Mouse (Mus musculus): Measurements from ENCODE around the gene Ntrk3. TPM values are rescaled to one million over a fixed set of nuclear protein-coding genes. Genes with fewer than 3 reads are reported as not detected.

The Ntrk3 gene
- polyA plus RNA-seq, 1 experiment from 2014 or later: 0.52 TPM

GRCm38 (mm10) chr7:78619818-78620577, 117.8 kb downstream of the Ntrk3 start:
- Histone ChIP-seq H3K36me3 (ENCODE audit: control insufficient read depth, insufficient read depth) (no peaks in the 10 kb centered on the region), H3K9me3 (replicated peaks; ENCODE audit: control insufficient read depth, low read length) (no peaks in the 10 kb centered on the region), H3K9ac (ENCODE audit: low read depth, low read length) (no peak overlapping the region), H3K4me3 (ENCODE audit: low read depth, low read length) (no peak overlapping the region), H3K4me1 (ENCODE audit: control insufficient read depth, low read depth, low read length) (no peaks in the 10 kb centered on the region), H3K27ac (ENCODE audit: low read length) (no peak overlapping the region), H3K4me2 (ENCODE audit: low read depth, low read length) (no peak overlapping the region), H3K27me3 (ENCODE audit: control insufficient read depth, insufficient read depth, low read depth, low read length) (no peaks in the 10 kb centered on the region)
- ATAC-seq (ENCODE audit: low read depth): no peak
- 56% methylated on average over 9 of the region's 9 CpGs for whole genome bisulfite sequencing (ENCODE audit: insufficient replicate concordance)

GRCm38 (mm10) chr7:78605538-78606130, 132.2 kb downstream of the Ntrk3 start:
- H3K36me3 ChIP-seq (ENCODE audit: control insufficient read depth, insufficient read depth): no peaks in the 10 kb centered on the region
- H3K27ac ChIP-seq (ENCODE audit: low read length): no peak overlapping the region
- no peak overlapping the region for H3K9ac ChIP-seq (ENCODE audit: low read depth, low read length)
- no peak overlapping the region for H3K4me3 ChIP-seq (ENCODE audit: low read depth, low read length)
- no peaks in the 10 kb centered on the region for H3K9me3 ChIP-seq (replicated peaks; ENCODE audit: control insufficient read depth, low read length)
- no peak overlapping the region for H3K4me2 ChIP-seq (ENCODE audit: low read depth, low read length)
- ATAC-seq (ENCODE audit: low read depth): no peak
- WGBS (ENCODE audit: insufficient replicate concordance): 37% methylated on average over 5 of the region's 5 CpGs
- no peaks in the 10 kb centered on the region for H3K27me3 ChIP-seq (ENCODE audit: control insufficient read depth, insufficient read depth, low read depth, low read length)
- no peaks in the 10 kb centered on the region for H3K4me1 ChIP-seq (ENCODE audit: control insufficient read depth, low read depth, low read length)

- H3K27me3 ChIP-seq (ENCODE audit: control insufficient read depth, insufficient read depth, low read depth, low read length): no peaks in the 10 kb centered on the region
- no peak overlapping the region for H3K4me3 ChIP-seq (ENCODE audit: low read depth, low read length)
- no peaks in the 10 kb centered on the region for H3K36me3 ChIP-seq (ENCODE audit: control insufficient read depth, insufficient read depth)
- WGBS (ENCODE audit: insufficient replicate concordance): 31% methylated on average over 7 of the region's 7 CpGs
- no peaks in the 10 kb centered on the region for H3K9me3 ChIP-seq (replicated peaks; ENCODE audit: control insufficient read depth, low read length)
- no peaks in the 10 kb centered on the region for H3K4me1 ChIP-seq (ENCODE audit: control insufficient read depth, low read depth, low read length)
- H3K27ac ChIP-seq (ENCODE audit: low read length): no peak overlapping the region
- no peak overlapping the region for H3K9ac ChIP-seq (ENCODE audit: low read depth, low read length)
- no peak for ATAC-seq (ENCODE audit: low read depth)
- H3K4me2 ChIP-seq (ENCODE audit: low read depth, low read length): no peak overlapping the region
Measured at GRCm38 (mm10) chr7:78603922-78604321, 133.9 kb downstream of the Ntrk3 start.

GRCm38 (mm10) chr7:78601851-78602250, 136.0 kb downstream of the Ntrk3 start:
- Histone ChIP-seq H3K9ac (ENCODE audit: low read depth, low read length) (no peak overlapping the region), H3K4me3 (ENCODE audit: low read depth, low read length) (no peak overlapping the region), H3K27me3 (ENCODE audit: control insufficient read depth, insufficient read depth, low read depth, low read length) (no peaks in the 10 kb centered on the region; the same call in 1 of the 2 replicates), H3K9me3 (replicated peaks; ENCODE audit: control insufficient read depth, low read length) (no peaks in the 10 kb centered on the region), H3K27ac (ENCODE audit: low read length) (no peak overlapping the region), H3K36me3 (ENCODE audit: control insufficient read depth, insufficient read depth) (no peaks in the 10 kb centered on the region), H3K4me1 (ENCODE audit: control insufficient read depth, low read depth, low read length) (no peaks in the 10 kb centered on the region), H3K4me2 (ENCODE audit: low read depth, low read length) (no peak overlapping the region)
- WGBS (ENCODE audit: insufficient replicate concordance): 51% methylated on average over 3 of the region's 3 CpGs
- ATAC-seq (ENCODE audit: low read depth): no peak

- no peak for ATAC-seq (ENCODE audit: low read depth)
- no peak overlapping the region for H3K4me3 ChIP-seq (ENCODE audit: low read depth, low read length)
- H3K36me3 ChIP-seq (ENCODE audit: control insufficient read depth, insufficient read depth): no peaks in the 10 kb centered on the region
- no peak overlapping the region for H3K27ac ChIP-seq (ENCODE audit: low read length)
- H3K27me3 ChIP-seq (ENCODE audit: control insufficient read depth, insufficient read depth, low read depth, low read length): no peaks in the 10 kb centered on the region; the same call in 1 of the 2 replicates
- H3K4me1 ChIP-seq (ENCODE audit: control insufficient read depth, low read depth, low read length): no peaks in the 10 kb centered on the region
- no peak overlapping the region for H3K4me2 ChIP-seq (ENCODE audit: low read depth, low read length)
- WGBS (ENCODE audit: insufficient replicate concordance): 69% methylated on average over 6 of the region's 6 CpGs
- no peaks in the 10 kb centered on the region for H3K9me3 ChIP-seq (replicated peaks; ENCODE audit: control insufficient read depth, low read length)
- no peak overlapping the region for H3K9ac ChIP-seq (ENCODE audit: low read depth, low read length)
Measured at GRCm38 (mm10) chr7:78600886-78601285, 136.9 kb downstream of the Ntrk3 start.

GRCm38 (mm10) chr7:78599941-78600677, 137.7 kb downstream of the Ntrk3 start:
- 54% methylated on average over 6 of the region's 6 CpGs for WGBS (ENCODE audit: insufficient replicate concordance)
- no peaks in the 10 kb centered on the region; the same call in 1 of the 2 replicates for H3K27me3 ChIP-seq (ENCODE audit: control insufficient read depth, insufficient read depth, low read depth, low read length)
- H3K4me3 ChIP-seq (ENCODE audit: low read depth, low read length): no peak overlapping the region
- H3K4me2 ChIP-seq (ENCODE audit: low read depth, low read length): no peak overlapping the region
- H3K9me3 ChIP-seq (replicated peaks; ENCODE audit: control insufficient read depth, low read length): no peaks in the 10 kb centered on the region
- no peak overlapping the region for H3K27ac ChIP-seq (ENCODE audit: low read length)
- H3K9ac ChIP-seq (ENCODE audit: low read depth, low read length): no peak overlapping the region
- no peak for ATAC-seq (ENCODE audit: low read depth)
- no peaks in the 10 kb centered on the region for H3K4me1 ChIP-seq (ENCODE audit: control insufficient read depth, low read depth, low read length)
- no peaks in the 10 kb centered on the region for H3K36me3 ChIP-seq (ENCODE audit: control insufficient read depth, insufficient read depth)

GRCm38 (mm10) chr7:78598147-78598546, 139.7 kb downstream of the Ntrk3 start:
- Histone ChIP-seq H3K4me2 (ENCODE audit: low read depth, low read length) (no peak overlapping the region), H3K9me3 (replicated peaks; ENCODE audit: control insufficient read depth, low read length) (no peaks in the 10 kb centered on the region), H3K36me3 (ENCODE audit: control insufficient read depth, insufficient read depth) (no peaks in the 10 kb centered on the region), H3K27me3 (ENCODE audit: control insufficient read depth, insufficient read depth, low read depth, low read length) (no peaks in the 10 kb centered on the region; the same call in 1 of the 2 replicates), H3K27ac (ENCODE audit: low read length) (no peak overlapping the region), H3K4me1 (ENCODE audit: control insufficient read depth, low read depth, low read length) (no peaks in the 10 kb centered on the region), H3K4me3 (ENCODE audit: low read depth, low read length) (no peak overlapping the region), H3K9ac (ENCODE audit: low read depth, low read length) (no peak overlapping the region)
- 16% methylated on average over 12 of the region's 12 CpGs for WGBS (ENCODE audit: insufficient replicate concordance)
- no peak for ATAC-seq (ENCODE audit: low read depth)

- Histone ChIP-seq H3K4me1 (ENCODE audit: control insufficient read depth, low read depth, low read length) (no peaks in the 10 kb centered on the region), H3K27me3 (ENCODE audit: control insufficient read depth, insufficient read depth, low read depth, low read length) (no peaks in the 10 kb centered on the region; the same call in 1 of the 2 replicates)
- ATAC-seq (ENCODE audit: low read depth): no peak
Measured at GRCm38 (mm10) chr7:78597251-78598129, 140.3 kb downstream of the Ntrk3 start.

More at GRCm38 (mm10) chr7:78597251-78598129, 140.3 kb downstream of the Ntrk3 start:
- Histone ChIP-seq H3K4me3 (ENCODE audit: low read depth, low read length) (no peak overlapping the region), H3K4me2 (ENCODE audit: low read depth, low read length) (no peak overlapping the region), H3K36me3 (ENCODE audit: control insufficient read depth, insufficient read depth) (no peaks in the 10 kb centered on the region), H3K9ac (ENCODE audit: low read depth, low read length) (no peak overlapping the region), H3K9me3 (replicated peaks; ENCODE audit: control insufficient read depth, low read length) (no peaks in the 10 kb centered on the region), H3K27ac (ENCODE audit: low read length) (no peak overlapping the region)
- 19% methylated on average over 15 of the region's 15 CpGs for WGBS (ENCODE audit: insufficient replicate concordance)

All from liver, embryonic 16.5 days (tissue).